Mouse (Mus musculus) forebrain, embryonic 12.5 days (tissue): ENCODE data around the gene Galnt10. TPM values are rescaled to one million over a fixed set of nuclear protein-coding genes. Genes with fewer than 3 reads are reported as not detected.

Experiments used
- ATAC-seq: fragments of 200-750 bp; cut with Nextera tagmentation; 2 replicates; pipeline ENCODE4 v1.8.0; 2017; ENCODE audit warnings: moderate TSS enrichment; ENCODE audit not compliant: low FRiP score
- H3K27ac ChIP-seq: fragments of 300-500 bp; sonication (generic); 2 replicates; pipeline ENCODE4 v1.5.1; 2016; ENCODE audit warnings: mild to moderate bottlenecking
- H3K27me3 ChIP-seq: fragments of 300-500 bp; sonication (generic); 2 replicates; pipeline ENCODE4 v1.6.1; 2016; ENCODE audit warnings: mild to moderate bottlenecking
- H3K36me3 ChIP-seq: fragments of 300-500 bp; sonication (generic); replicated peaks from 2 replicates; pipeline ENCODE4 v1.6.1; 2016; ENCODE audit warnings: mild to moderate bottlenecking
- H3K4me1 ChIP-seq: fragments of 300-500 bp; sonication (generic); 2 replicates; pipeline ENCODE4 v1.6.1; 2016
- H3K4me2 ChIP-seq: fragments of 300-500 bp; sonication (generic); 2 replicates; pipeline ENCODE4 v1.6.1; 2016; ENCODE audit warnings: mild to moderate bottlenecking, moderate library complexity
- H3K4me3 ChIP-seq: fragments of 300-500 bp; sonication (generic); replicated peaks from 2 replicates; pipeline ENCODE4 v1.5.1; 2016; ENCODE audit warnings: mild to moderate bottlenecking
- H3K9ac ChIP-seq: fragments of 300-500 bp; sonication (generic); 2 replicates; pipeline ENCODE4 v1.6.1; 2016; ENCODE audit warnings: mild to moderate bottlenecking
- H3K9me3 ChIP-seq: fragments of 300-500 bp; sonication (generic); 2 replicates; pipeline ENCODE4 v1.6.1; 2016
- WGBS: fragments of 180-500 bp; shearing (Covaris S2); methylation state at CpG from one replicate; pipeline ENCODE4 v1.1.7; 2016; 5-methylcytosine and 5-hydroxymethylcytosine counted together
- polyA plus RNA-seq: library from polyadenylated mRNA; unstranded; fragments of >200 nt; fragmentation: Nextera tagmentation; extraction: Ambion mirVana; gene quantifications from 2 replicates; pipeline ENCODE4 v1.2.1, GENCODE M21; 2016

Galnt10 gene
- polyA plus RNA-seq, 1 experiment from 2014 or later: 16.8 TPM

DNA sequence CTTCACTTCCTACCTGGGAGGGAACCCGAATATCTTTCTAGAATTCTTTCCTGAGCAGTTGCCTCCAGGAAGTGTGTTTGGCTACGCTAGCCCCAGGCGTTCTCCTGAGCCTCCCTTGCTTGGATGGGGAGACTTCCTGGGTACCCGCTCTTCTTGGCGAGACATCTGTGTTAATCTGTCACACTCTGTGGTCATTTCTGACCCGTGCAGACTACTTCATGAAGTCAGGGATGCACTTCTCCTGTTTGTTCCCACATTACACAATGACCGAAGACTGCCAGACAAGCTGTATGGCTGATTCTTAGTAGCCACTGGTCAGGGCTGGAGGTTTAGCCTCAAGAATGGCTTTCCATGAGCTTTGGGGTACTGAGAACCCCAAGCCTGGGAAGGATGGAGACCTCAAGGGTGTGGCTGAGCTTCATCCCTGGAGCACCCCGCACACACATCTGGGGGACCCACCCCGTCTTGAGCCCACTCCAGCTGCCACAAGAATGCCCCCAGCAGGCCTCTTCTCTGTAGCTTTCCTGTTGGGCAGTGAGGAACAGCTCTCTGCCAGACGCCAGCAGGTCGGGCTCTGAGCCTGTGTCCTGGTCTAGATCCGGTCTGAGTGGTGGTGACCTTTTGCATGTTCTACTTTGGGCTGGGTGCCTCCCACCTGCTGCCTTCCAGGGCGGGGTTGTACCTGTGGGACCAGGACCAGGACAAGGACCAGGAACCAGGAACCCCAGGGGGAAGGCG is 7.8 kb downstream of the Galnt10 start:
- H3K9ac ChIP-seq: no peak overlapping the region
- no peak overlapping the region for H3K4me3 ChIP-seq
- no peak overlapping the region for H3K27ac ChIP-seq
- H3K36me3 ChIP-seq: no peaks in the 10 kb centered on the region
- 87% methylated on average over 14 of the region's 14 CpGs for whole genome bisulfite sequencing
- no peaks in the 10 kb centered on the region for H3K9me3 ChIP-seq
- H3K4me2 ChIP-seq: no peak overlapping the region
- ATAC-seq: no peak
- peaks cover 65% of the 10 kb centered on the region for H3K4me1 ChIP-seq
- peaks cover 10% of the 10 kb centered on the region; the same call in 1 of the 2 replicates for H3K27me3 ChIP-seq

DNA sequence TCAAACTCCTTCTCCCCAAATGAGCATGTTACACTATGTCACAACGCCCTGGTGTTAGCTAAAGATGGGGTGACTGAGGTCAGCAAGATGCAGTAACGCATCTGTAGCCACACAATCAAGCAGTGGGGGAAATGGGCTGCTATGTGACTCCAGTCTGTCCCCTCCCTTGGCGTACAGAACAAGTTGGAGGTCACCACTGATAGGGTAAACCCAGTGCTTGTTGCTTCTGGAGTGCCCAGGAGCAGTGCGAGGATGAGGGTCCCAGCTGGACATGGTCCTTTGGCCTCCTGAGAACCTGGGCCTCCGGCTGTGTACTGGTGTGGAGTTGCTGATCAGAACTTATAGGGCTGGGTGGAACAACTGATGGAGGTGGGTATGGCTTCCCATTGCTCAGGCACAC is 8.6 kb downstream of the Galnt10 start:
- Histone ChIP-seq H3K4me3 (no peak overlapping the region), H3K9me3 (no peaks in the 10 kb centered on the region), H3K4me2 (no peak overlapping the region), H3K4me1 (peaks cover 65% of the 10 kb centered on the region), H3K9ac (no peak overlapping the region), H3K27me3 (peaks cover 10% of the 10 kb centered on the region; the same call in 1 of the 2 replicates), H3K36me3 (no peaks in the 10 kb centered on the region), H3K27ac (no peak overlapping the region)
- WGBS: 83% methylated on average over 5 of the region's 5 CpGs
- no peak for ATAC-seq

DNA sequence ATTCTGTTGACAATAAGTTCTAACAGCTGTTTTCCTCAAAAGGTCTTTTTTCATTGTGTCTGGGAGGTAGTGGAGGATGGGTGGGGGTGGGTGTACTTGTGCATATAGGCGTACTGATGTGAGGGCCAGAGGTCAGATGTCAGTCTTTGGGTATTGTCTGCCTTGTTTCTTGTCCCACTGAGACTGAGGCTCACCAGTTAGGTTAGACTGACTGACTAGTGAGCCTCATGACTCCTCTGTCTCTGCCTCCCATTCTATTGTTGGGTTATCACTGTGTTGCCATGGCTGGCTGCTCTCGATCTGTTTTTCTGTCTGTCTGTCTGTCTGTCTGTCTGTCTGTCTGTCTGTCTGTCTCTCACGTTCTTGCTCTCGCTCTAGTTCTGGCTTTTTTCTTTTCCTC is 9.1 kb downstream of the Galnt10 start:
- Histone ChIP-seq H3K4me2 (no peak overlapping the region), H3K9ac (no peak overlapping the region), H3K4me1 (peaks cover 62% of the 10 kb centered on the region), H3K9me3 (no peaks in the 10 kb centered on the region), H3K27me3 (peaks cover 8% of the 10 kb centered on the region; the same call in 1 of the 2 replicates), H3K36me3 (no peaks in the 10 kb centered on the region), H3K4me3 (no peak overlapping the region), H3K27ac (no peak overlapping the region)
- ATAC-seq: no peak
- WGBS: 41% methylated on average over 4 of the region's 4 CpGs

DNA sequence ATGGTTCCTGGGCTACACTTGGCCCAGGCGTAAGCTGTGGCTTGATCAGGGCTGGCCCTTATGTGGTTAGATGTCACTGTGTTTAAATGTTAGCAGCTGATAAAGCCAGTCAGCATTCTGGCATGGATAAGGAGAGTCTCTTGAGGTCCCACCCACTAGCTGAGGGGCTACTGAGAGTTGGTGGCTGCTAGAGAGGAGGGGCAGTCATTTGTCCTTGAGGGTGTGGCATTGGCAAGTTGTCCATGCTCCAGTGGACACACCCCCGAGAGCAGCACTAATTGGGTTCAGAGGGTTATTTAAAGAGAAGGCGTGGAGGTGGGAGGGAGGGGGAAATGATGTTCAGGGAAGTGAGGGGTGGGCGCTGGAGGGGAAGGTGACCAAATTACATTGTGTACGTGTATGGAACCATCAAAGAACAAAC is 9.7 kb downstream of the Galnt10 start:
- Histone ChIP-seq H3K4me1 (peaks cover 60% of the 10 kb centered on the region), H3K9me3 (no peaks in the 10 kb centered on the region), H3K4me2 (no peak overlapping the region), H3K36me3 (no peaks in the 10 kb centered on the region), H3K9ac (no peak overlapping the region), H3K27ac (no peak overlapping the region), H3K27me3 (peaks cover 8% of the 10 kb centered on the region; the same call in 1 of the 2 replicates), H3K4me3 (no peak overlapping the region)
- ATAC-seq: 0 out of 2 replicates have a peak, but pooled peaks have one; percentile 20
- 27% methylated on average over 5 of the region's 5 CpGs for WGBS

DNA sequence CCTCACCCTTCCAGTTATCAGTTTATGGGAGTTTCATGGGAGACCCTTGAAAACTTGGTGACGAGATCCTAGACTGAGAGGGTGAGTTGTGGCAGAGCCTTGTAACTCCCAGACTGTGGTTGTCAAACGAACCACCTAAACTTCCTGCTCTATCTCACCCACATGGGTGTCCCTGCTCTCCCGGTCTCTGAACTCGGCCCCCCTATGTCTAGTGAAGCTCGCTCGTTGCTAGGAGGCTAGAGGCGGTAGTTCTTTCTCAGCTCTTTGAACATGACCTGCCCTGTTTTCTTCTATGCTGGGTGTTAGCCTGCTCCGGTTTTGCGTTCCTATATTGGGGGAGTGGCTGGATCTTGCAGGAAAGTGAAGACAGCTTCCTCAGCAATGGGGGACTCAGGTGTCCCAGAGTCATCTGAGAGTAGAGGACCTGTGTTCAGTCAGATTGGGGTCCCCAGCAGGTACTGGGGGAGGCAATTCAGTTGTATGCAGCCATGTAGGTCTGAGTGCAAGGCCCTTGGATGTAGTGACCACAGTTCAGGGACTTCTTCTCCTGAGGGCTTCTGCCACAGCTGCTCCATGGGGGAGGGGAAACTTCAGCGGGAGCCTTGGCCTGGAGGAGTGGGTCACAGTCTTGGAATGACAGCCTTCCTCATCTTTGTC is 10.6 kb downstream of the Galnt10 start:
- peaks cover 54% of the 10 kb centered on the region for H3K4me1 ChIP-seq
- no peak for ATAC-seq
- H3K27me3 ChIP-seq: peaks cover 8% of the 10 kb centered on the region; the same call in 1 of the 2 replicates

DNA sequence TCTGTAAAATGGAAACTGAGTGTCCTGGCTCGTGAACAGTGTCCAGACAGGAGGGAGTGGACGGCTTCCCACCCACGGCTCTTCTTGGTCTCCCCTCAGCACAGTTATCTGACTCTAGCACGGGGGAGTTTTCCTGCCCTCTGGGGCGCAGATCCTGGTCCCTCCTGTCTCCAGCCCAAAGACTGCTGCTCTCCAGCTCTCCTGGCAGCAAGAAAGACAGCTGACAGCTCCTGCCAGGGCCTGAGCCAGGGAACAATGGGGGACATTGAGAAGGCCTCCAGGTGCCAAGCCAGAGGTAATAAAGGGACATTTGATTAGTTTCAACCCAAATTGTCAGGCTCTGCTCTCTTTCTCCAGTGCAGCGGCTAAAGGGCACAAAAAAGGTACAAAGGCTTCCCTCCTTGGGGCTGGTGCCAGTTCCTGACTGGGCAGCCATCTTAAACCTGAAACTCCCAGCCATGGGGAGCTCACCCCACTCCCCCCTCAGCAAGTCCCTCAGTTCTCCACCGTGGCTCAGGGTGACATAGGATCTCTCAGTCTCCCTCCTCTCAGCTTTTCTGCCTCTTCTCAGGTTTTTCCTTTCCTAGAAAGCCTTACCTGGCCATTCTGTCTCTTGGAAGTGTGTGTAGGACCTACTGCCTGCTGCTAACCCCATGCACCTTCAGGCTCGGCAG is 11.5 kb downstream of the Galnt10 start:
- peaks cover 8% of the 10 kb centered on the region; the same call in 1 of the 2 replicates for H3K27me3 ChIP-seq
- H3K9me3 ChIP-seq: no peaks in the 10 kb centered on the region
- H3K4me2 ChIP-seq: no peak overlapping the region
- no peaks in the 10 kb centered on the region for H3K36me3 ChIP-seq
- ATAC-seq: no peak
- H3K9ac ChIP-seq: no peak overlapping the region
- H3K4me1 ChIP-seq: peaks cover 44% of the 10 kb centered on the region
- 51% methylated on average over 8 of the region's 8 CpGs for WGBS
- H3K4me3 ChIP-seq: no peak overlapping the region
- 0 out of 2 replicates have a peak overlapping the region, but pooled peaks have one; percentile 14 for H3K27ac ChIP-seq

More for the DNA sequence above, 10.6 kb downstream of the Galnt10 start:
- 62% methylated on average over 10 of the region's 10 CpGs for WGBS
- Histone ChIP-seq H3K36me3 (no peaks in the 10 kb centered on the region), H3K4me2 (no peak overlapping the region), H3K27ac (no peak overlapping the region), H3K9ac (no peak overlapping the region), H3K9me3 (no peaks in the 10 kb centered on the region), H3K4me3 (no peak overlapping the region)

DNA sequence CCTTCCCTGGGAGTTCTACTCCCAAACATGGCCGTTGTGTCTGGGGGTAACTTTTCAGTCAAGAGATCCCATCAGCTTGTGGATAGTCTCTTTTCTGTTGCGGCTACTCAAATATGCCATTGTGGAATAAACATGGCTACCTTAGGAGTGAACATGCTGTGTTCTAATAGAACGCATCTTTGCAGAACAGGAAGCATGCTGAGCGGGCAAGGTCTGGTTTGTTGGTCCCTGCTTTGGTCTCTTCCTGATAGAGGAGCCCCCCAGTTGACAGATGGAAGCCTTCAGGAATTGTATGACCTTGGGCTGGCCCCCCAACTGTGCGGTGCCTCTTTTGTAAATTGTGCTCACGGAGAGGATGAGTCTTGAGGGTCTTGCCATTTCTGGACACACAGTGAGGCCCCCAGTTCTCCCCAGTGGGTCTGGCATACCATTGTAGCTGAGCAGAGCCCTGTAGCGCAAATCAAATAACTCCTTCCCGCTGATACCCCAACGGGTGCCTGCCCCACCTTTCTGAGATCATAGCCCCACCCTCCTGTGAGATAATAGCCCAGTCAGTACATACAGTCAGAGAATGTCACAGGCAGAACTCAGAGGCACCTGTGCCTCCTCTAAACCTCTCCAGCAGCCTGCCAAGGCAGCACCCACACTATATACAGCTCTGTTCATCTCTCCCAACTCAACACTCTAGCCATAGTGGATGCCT is 12.3 kb downstream of the Galnt10 start:
- ATAC-seq: no peak
- 89% methylated on average over 9 of the region's 9 CpGs for WGBS
- H3K4me2 ChIP-seq: no peak overlapping the region
- peaks cover 37% of the 10 kb centered on the region for H3K4me1 ChIP-seq
- H3K27ac ChIP-seq: no peak overlapping the region
- no peak overlapping the region for H3K4me3 ChIP-seq
- H3K9ac ChIP-seq: no peak overlapping the region
- H3K36me3 ChIP-seq: no peaks in the 10 kb centered on the region
- H3K27me3 ChIP-seq: peaks cover 4% of the 10 kb centered on the region; the same call in 1 of the 2 replicates
- no peaks in the 10 kb centered on the region for H3K9me3 ChIP-seq

DNA sequence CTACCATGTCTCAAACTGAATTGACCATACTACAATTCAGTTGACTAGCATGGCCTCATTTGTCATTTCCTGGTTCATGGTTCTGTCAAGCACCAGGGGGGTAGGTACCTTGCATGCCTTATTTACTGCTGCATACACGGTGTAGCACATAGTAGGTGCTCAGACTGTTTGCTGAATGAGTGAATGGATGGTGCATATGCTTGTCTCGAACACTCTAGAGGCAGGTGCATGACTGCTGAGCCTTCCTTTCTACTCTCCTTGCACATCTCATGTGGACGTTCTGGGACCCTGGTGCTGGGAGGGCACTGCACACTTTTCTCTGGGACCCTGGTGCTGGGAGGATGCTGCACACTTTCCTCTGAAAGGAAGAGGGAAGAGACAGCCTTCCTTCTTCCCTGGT is 13.0 kb downstream of the Galnt10 start:
- H3K4me2 ChIP-seq: no peak overlapping the region
- H3K36me3 ChIP-seq: no peaks in the 10 kb centered on the region
- H3K4me3 ChIP-seq: no peak overlapping the region
- no peaks in the 10 kb centered on the region for H3K9me3 ChIP-seq
- peaks cover 36% of the 10 kb centered on the region for H3K4me1 ChIP-seq
- H3K27ac ChIP-seq: no peak overlapping the region
- WGBS: 88% methylated on average over 3 of the region's 3 CpGs
- H3K9ac ChIP-seq: no peak overlapping the region
- peaks cover 4% of the 10 kb centered on the region; the same call in 1 of the 2 replicates for H3K27me3 ChIP-seq
- no peak for ATAC-seq

DNA sequence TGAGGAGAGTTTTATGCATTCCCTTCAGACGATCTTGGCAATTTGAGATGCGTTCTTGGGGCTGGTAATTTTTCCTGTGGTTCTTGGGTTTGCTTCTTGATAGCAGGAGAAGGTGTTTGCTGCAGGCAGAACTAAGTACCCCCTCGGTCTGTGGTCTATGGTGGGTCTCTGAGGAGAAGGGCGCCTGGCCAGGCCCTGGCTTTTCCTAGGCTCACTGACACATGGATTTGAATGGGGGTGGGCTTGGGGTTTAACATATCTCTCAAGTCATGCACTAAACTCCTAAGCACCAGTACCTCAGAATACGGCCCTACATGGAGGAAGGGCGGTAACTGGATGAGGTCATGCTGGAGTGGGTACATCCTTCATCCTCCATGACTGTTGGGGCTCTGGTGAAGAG is 13.5 kb downstream of the Galnt10 start:
- Histone ChIP-seq H3K27me3 (peaks cover 3% of the 10 kb centered on the region; the same call in 1 of the 2 replicates), H3K4me2 (no peak overlapping the region), H3K9me3 (no peaks in the 10 kb centered on the region), H3K27ac (no peak overlapping the region), H3K9ac (no peak overlapping the region), H3K4me3 (no peak overlapping the region), H3K36me3 (no peaks in the 10 kb centered on the region), H3K4me1 (peaks cover 36% of the 10 kb centered on the region)
- ATAC-seq: no peak
- WGBS: 90% methylated on average over 6 of the region's 6 CpGs

DNA sequence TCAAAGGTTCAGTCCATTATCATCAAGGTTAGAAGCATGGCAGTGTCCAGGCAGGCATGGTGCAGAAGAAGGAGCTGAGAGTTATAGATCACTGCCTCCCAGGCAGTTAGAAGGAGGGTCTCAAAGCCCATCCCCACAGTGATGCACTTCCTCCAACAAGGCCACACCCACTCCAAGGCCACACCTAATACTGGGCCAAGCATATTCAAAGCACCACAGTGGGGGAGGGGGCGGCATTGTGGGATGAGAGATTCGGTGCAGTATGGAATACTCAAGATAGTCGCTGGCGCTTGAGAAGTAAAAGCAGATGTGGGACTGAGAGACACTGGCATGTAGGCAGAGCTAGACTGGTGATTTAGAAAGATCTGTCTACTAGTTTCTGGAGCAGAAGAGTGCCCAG is 14.9 kb downstream of the Galnt10 start:
- no peak overlapping the region for H3K4me3 ChIP-seq
- no peaks in the 10 kb centered on the region for H3K27me3 ChIP-seq
- H3K36me3 ChIP-seq: no peaks in the 10 kb centered on the region
- H3K4me2 ChIP-seq: no peak overlapping the region
- WGBS: 92% methylated on average over 4 of the region's 4 CpGs
- no peak overlapping the region for H3K9ac ChIP-seq
- no peak overlapping the region for H3K27ac ChIP-seq
- no peaks in the 10 kb centered on the region for H3K9me3 ChIP-seq
- H3K4me1 ChIP-seq: peaks cover 26% of the 10 kb centered on the region
- no peak for ATAC-seq

DNA sequence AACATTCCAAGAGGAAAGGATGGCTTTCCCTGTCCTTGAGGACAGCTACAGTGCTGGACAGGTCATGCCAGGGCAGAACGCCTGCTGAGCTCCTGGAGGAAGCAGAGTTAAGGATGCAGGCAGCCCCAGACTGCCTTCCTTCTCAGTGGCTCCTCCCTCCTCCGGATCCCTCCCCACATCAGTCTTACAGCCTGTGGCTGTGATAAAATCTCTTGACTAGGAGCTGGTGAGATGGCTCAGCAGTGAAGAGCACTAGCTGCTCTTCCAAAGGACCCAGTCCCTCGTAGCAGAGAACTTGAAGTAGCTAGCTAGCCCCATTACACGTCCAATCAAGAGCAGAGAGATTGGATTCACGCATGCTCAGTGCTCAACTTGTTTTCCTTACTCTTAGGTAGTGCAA is 15.6 kb downstream of the Galnt10 start:
- H3K4me3 ChIP-seq: no peak overlapping the region
- H3K9ac ChIP-seq: no peak overlapping the region
- no peak overlapping the region for H3K27ac ChIP-seq
- no peak overlapping the region for H3K4me2 ChIP-seq
- no peak for ATAC-seq
- peaks cover 20% of the 10 kb centered on the region for H3K4me1 ChIP-seq
- 60% methylated on average over 5 of the region's 5 CpGs for WGBS
- no peaks in the 10 kb centered on the region for H3K36me3 ChIP-seq
- H3K9me3 ChIP-seq: no peaks in the 10 kb centered on the region
- no peaks in the 10 kb centered on the region for H3K27me3 ChIP-seq
